Mouse (Mus musculus) inflammation-experienced regulatory T-cells (primary cell): ENCODE measurements around the gene Fjx1. TPM values are rescaled to one million over a fixed set of nuclear protein-coding genes. Genes with fewer than 3 reads are reported as not detected.

Experiments used
- polyA plus RNA-seq, 2 experiments: library from polyadenylated mRNA; unstranded; fragments of 100-300 nt; shearing (Covaris generic); gene quantifications; one replicate each; pipeline ENCODE4 v1.2.1; 2017

Gene Fjx1
- not detected for polyA plus RNA-seq

DNA sequence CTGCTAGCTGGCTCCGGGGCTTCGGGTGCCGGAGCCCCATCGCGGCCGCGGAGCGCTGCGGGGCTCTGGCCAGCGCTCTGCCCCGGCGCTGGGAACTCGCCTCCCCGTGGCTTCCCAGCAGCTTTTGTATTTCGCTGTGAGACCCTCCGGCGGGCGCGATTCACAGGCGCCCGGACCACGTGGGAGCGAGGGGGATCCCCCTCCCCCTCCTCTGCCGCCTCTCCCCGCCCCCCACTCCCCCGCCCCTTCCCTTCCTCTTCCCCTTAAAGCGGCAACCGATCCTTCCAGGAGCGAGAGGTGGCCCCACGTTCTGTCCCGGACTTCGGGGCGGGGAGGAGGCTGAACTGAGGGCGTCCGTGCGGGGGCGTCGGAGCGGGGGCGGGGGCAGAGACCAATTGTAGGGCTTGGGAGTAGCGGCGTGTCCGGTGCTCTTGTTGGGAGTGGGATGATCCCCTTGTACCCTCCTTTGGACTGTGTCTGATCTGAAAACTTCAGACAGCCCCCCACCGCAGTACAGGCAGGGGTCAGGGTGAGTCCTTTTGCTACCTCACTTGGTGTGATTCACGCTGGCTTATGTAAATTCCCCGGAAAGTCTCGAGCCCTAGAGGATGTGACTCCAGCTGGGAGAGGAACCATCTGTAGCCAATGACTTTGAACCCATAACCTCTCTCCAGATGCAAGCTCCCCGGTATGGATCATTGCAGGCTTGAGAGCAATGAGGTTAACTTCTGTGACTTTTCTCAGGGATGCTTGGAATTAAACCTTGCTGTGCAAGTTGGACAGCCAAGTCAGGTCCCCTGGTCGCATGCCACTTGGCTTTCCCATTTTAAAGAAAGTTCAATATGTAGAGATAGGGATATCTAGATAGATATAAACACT, at the start of gene Fjx1:
Gene Fjx1, minus strand, starts transcription at position 829 of the 879 bp plus-strand sequence.

DNA sequence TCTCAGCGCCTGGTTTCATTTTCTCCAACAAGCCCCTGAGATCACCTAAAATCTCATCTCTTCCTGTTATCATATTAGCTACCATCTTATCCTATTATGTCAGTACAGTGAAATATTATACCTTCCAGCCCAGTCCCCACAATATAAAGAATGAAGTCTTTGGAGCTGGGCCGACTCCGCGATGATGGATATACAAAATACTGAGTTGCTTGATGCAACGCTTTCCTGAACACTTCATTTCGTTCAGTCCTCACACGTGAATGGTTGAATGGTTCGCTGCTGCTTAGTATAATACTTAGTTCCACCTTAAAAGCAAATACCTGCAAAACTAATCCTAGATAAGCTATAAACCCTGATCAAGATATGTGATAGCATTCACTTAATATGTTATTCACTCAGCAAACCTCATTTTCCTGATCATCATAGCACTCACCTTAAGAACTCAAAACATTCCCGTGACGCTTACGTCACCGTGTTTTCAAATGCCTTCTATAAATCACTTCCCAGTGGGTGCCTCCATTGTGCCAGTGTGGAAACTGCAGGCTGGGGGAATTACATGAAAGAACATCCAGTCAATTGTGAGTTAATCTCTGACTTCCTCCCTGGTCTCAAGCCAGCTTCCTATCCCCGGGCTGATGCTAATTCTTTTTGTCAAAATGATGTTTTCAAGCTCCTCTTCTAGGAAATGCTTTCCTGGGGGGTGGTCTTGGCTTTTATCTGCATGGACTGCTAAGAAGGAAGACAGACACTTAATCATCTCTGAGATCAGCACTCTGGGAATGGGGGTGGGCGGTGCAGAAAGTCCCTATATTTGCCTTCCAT, 44.7 kb downstream of the Fjx1 start, which contains the start of gene Trim44:
Gene Trim44, minus strand, starts transcription at position 466 of the 822 bp plus-strand sequence.

Other genes starting within 250 kb of the Fjx1 start
- 10 to 100 TPM; 25.4 to 32.5 TPM for gene Trim44, start 44.7 kb downstream of the Fjx1 start, polyA plus RNA-seq
- gene Pamr1, start 97.5 kb upstream of the Fjx1 start, polyA plus RNA-seq: under 1 TPM in 1 of 2 experiments, not detected in 1; 0.29 TPM
- gene Slc1a2, start 206.2 kb upstream of the Fjx1 start, polyA plus RNA-seq: under 1 TPM; 0.35 to 0.55 TPM